Mouse (Mus musculus): ENCODE measurements around the gene Phf5a. TPM values are rescaled to one million over a fixed set of nuclear protein-coding genes. Genes with fewer than 3 reads are reported as not detected.

Gene Phf5a
- polyA plus RNA-seq, 2 experiments = 72.6 to 120 TPM

GRCm38 (mm10) chr15:81886795-81887550 is 15.3 kb upstream of the Phf5a start:
- 81% methylated on average over 6 of the region's 6 CpGs for WGBS (ENCODE audit: insufficient replicate concordance)
- H3K9ac ChIP-seq (replicated peaks) = no peak overlapping the region
- no peaks in the 10 kb centered on the region for H3K9me3 ChIP-seq (ENCODE audit: control insufficient read depth, low read length)
- TF ChIP-seq CTCF (IDR thresholded peaks at IDR 0.05; ENCODE audit: low read depth) = no peak
- TF ChIP-seq EP300 (IDR thresholded peaks at IDR 0.05; ENCODE audit: low read depth) = no peak
- H3K4me2 ChIP-seq (ENCODE audit: low read depth) = no peak overlapping the region
- H3K36me3 ChIP-seq (replicated peaks; ENCODE audit: control insufficient read depth, insufficient read depth, low read depth) = peaks cover 8% of the 10 kb centered on the region
- H3K4me1 ChIP-seq (replicated peaks; ENCODE audit: control insufficient read depth in 2 of 2, insufficient read depth in 2 of 2, low read length in 1 of 2) = peaks cover 24% of the 10 kb centered on the region in 2 experiments
- H3K27me3 ChIP-seq (ENCODE audit: control insufficient read depth, insufficient read depth, low read length) = no peaks in the 10 kb centered on the region
- DNase-seq (ENCODE audit: low read depth in 3 of 3, low spot score in 3 of 3) = no peak
- ATAC-seq (ENCODE audit: insufficient read depth) = no peak
- H3K4me3 ChIP-seq (ENCODE audit: insufficient read depth in 1 of 2, low read depth in 2 of 2, low read length in 2 of 2) = no peak overlapping the region
- H3K27ac ChIP-seq = no peak overlapping the region

GRCm38 (mm10) chr15:81885418-81885934 is 13.8 kb upstream of the Phf5a start:
- H3K9ac ChIP-seq (replicated peaks) = no peak overlapping the region
- no peak for ATAC-seq (ENCODE audit: insufficient read depth)
- TF ChIP-seq EP300 (IDR thresholded peaks at IDR 0.05; ENCODE audit: low read depth) (no peak), CTCF (IDR thresholded peaks at IDR 0.05; ENCODE audit: low read depth) (no peak)
- no peak for DNase-seq (ENCODE audit: low read depth in 3 of 3, low spot score in 3 of 3)
- no peak overlapping the region for H3K4me2 ChIP-seq (ENCODE audit: low read depth)
- H3K27ac ChIP-seq = no peak overlapping the region
- WGBS (ENCODE audit: insufficient replicate concordance) = 86% methylated on average over 3 of the region's 3 CpGs
- H3K4me3 ChIP-seq (ENCODE audit: insufficient read depth in 1 of 2, low read depth in 2 of 2, low read length in 2 of 2) = no peak overlapping the region
- H3K9me3 ChIP-seq (ENCODE audit: control insufficient read depth, low read length) = no peaks in the 10 kb centered on the region
- peaks cover 9% of the 10 kb centered on the region in 2 experiments for H3K4me1 ChIP-seq (replicated peaks; ENCODE audit: control insufficient read depth in 2 of 2, insufficient read depth in 2 of 2, low read length in 1 of 2)
- no peaks in the 10 kb centered on the region for H3K27me3 ChIP-seq (ENCODE audit: control insufficient read depth, insufficient read depth, low read length)
- peaks cover 7% of the 10 kb centered on the region for H3K36me3 ChIP-seq (replicated peaks; ENCODE audit: control insufficient read depth, insufficient read depth, low read depth)

DNA sequence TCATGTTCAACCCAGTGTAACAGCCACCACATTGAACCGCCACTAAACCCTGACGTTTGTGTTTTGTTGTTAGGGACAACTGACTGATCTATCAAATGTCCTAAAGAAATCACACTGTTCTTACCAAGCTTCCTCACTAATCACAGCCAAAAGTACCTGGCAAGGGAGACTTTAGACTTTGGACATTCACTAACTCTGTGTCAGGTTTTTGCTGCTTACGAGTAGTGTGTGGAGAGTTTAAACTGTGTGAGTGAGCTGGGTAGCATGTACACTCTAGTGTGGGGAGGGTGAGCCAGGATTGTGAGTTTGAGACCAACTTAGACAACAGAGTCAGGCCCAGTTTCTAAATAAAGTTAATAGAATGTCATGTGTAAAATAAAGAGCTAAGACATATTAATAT is 10.6 kb upstream of the Phf5a start:
- WGBS (ENCODE audit: insufficient replicate concordance) = 78% methylated on average over 3 of the region's 3 CpGs
- Histone ChIP-seq H3K4me3 (ENCODE audit: insufficient read depth in 1 of 2, low read depth in 2 of 2, low read length in 2 of 2) (no peak overlapping the region), H3K27ac (no peak overlapping the region), H3K4me2 (ENCODE audit: low read depth) (no peak overlapping the region), H3K9me3 (ENCODE audit: control insufficient read depth, low read length) (no peaks in the 10 kb centered on the region), H3K9ac (replicated peaks) (0 out of 2 replicates have a peak overlapping the region, but pooled peaks have one; percentile 13), H3K27me3 (ENCODE audit: control insufficient read depth, insufficient read depth, low read length) (no peaks in the 10 kb centered on the region), H3K36me3 (replicated peaks; ENCODE audit: control insufficient read depth, insufficient read depth, low read depth) (no peaks in the 10 kb centered on the region; the same call in 1 of the 2 replicates), H3K4me1 (replicated peaks; ENCODE audit: control insufficient read depth in 2 of 2, insufficient read depth in 2 of 2, low read length in 1 of 2) (peaks cover 5 to 7% of the 10 kb centered on the region in 2 experiments)
- DNase-seq (ENCODE audit: low read depth in 3 of 3, low spot score in 3 of 3) (no peak), ATAC-seq (ENCODE audit: insufficient read depth) (no peak)
- TF ChIP-seq CTCF (IDR thresholded peaks at IDR 0.05; ENCODE audit: low read depth) (no peak), EP300 (IDR thresholded peaks at IDR 0.05; ENCODE audit: low read depth) (no peak)

DNA sequence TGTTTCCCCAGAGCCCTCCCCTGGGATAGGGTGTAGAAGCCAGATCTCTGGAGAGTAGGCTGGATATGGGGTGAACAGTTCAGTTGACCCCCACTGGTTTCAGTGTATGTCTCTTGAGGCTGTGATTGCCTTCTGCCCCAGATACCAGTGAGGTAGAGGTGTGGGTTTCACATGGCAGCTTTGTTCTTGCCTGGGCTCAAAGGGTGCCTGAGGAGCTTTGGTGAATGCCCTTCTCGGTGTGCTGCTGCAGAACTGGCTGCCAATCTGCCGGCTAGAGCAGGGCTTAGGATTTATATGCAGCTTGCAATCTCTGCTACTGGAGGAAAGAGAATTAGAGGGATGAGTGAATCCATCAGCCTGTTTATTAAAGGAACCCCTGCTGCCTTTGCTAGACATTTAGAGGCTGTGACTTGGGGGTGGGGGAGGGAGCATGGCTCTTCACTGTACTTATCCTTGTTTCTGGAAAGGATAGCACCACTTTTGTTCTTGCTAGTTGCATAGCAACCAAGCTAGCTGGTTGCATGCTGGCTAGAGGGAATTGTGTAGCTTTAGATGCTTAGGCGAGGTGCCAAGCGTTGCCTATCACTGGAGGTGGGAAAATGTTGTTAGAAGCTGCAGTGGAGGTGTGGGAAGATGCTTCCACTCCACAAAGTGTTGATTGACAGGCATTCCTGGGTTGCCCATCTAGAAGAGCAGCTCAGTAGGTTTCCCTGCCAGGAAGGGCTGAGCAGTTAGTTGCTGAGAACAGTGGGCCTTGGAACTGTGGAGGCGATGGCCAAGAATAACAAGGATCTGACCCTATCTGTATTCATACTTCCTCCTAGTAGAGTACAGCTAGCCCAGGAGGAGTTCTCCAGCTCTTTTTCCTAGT is 8.1 kb upstream of the Phf5a start:
- TF ChIP-seq EP300 (IDR thresholded peaks at IDR 0.05; ENCODE audit: low read depth) = no peak
- TF ChIP-seq CTCF (IDR thresholded peaks at IDR 0.05; ENCODE audit: low read depth) = no peak
- Histone ChIP-seq H3K9ac (replicated peaks) (no peak overlapping the region), H3K36me3 (replicated peaks; ENCODE audit: control insufficient read depth, insufficient read depth, low read depth) (no peaks in the 10 kb centered on the region), H3K4me1 (replicated peaks; ENCODE audit: control insufficient read depth in 2 of 2, insufficient read depth in 2 of 2, low read length in 1 of 2) (peaks cover 5 to 7% of the 10 kb centered on the region in 2 experiments), H3K4me2 (ENCODE audit: low read depth) (no peak overlapping the region), H3K27ac (no peak overlapping the region), H3K27me3 (ENCODE audit: control insufficient read depth, insufficient read depth, low read length) (no peaks in the 10 kb centered on the region), H3K4me3 (ENCODE audit: insufficient read depth in 1 of 2, low read depth in 2 of 2, low read length in 2 of 2) (no peak overlapping the region), H3K9me3 (ENCODE audit: control insufficient read depth, low read length) (no peaks in the 10 kb centered on the region)
- WGBS (ENCODE audit: insufficient replicate concordance) = 66% methylated on average over 5 of the region's 5 CpGs
- ATAC-seq (ENCODE audit: insufficient read depth) (no peak), DNase-seq (ENCODE audit: low read depth in 3 of 3, low spot score in 3 of 3) (no peak)
